Mouse (Mus musculus) bone marrow, adult 2 months (tissue): ENCODE results near the gene Trpm8. TPM values are rescaled to one million over a fixed set of nuclear protein-coding genes. Genes with fewer than 3 reads are reported as not detected.

Source experiments
- H3K27ac ChIP-seq: fragments of 200-500 bp; 2 replicates; pipeline ENCODE4 v1.5.1; 2012; ENCODE audit warnings: low read depth, mild to moderate bottlenecking, control low read depth, inconsistent platforms, low read length; ENCODE audit not compliant: control insufficient read depth, poor library complexity, insufficient read depth
- H3K4me1 ChIP-seq: fragments of 200-500 bp; 2 replicates; pipeline ENCODE4 v1.6.1; 2011; ENCODE audit warnings: low read length; ENCODE audit not compliant: control insufficient read depth, insufficient read depth
- H3K4me3 ChIP-seq: fragments of 200-500 bp; replicated peaks from 2 replicates; pipeline ENCODE3; 2011; ENCODE audit warnings: mild to moderate bottlenecking, low read depth, low read length, control low read depth; ENCODE audit not compliant: control insufficient read depth
- CTCF ChIP-seq: fragments of 200-500 bp; IDR thresholded peaks from 2 replicates; pipeline ENCODE4 v1.5.1; 2011; ENCODE audit warnings: low read length, control low read depth; ENCODE audit not compliant: control insufficient read depth, insufficient read depth
- POLR2A ChIP-seq: fragments of 200-500 bp; IDR thresholded peaks from 2 replicates; pipeline ENCODE4 v1.6.1; 2011; ENCODE audit warnings: low read depth, mild to moderate bottlenecking, control low read depth, low read length, borderline replicate concordance; ENCODE audit not compliant: control insufficient read depth
- WGBS: fragments of 180-500 bp; shearing (Covaris S2); methylation state at CpG from one replicate; pipeline ENCODE4 v1.1.7; 2018; 5-methylcytosine and 5-hydroxymethylcytosine counted together
- polyA plus RNA-seq: library from polyadenylated mRNA; stranded (reverse); fragments of >200 nt; gene quantifications from 2 replicates; pipeline ENCODE4 v1.2.4, GENCODE M21; 2011; ENCODE audit warnings: low replicate concordance; ENCODE audit not compliant: missing spikeins, insufficient read depth, insufficient read length

Gene Trpm8
- polyA plus RNA-seq, 1 experiment: not detected

GRCm38 (mm10) chr1:88434057-88434456 lies 156.6 kb downstream of the Trpm8 start:
- WGBS: 79% methylated on average over 4 of the region's 4 CpGs
- TF ChIP-seq POLR2A (no peak), CTCF (no peak)
- Histone ChIP-seq H3K4me1 (no peaks in the 10 kb centered on the region), H3K4me3 (no peak overlapping the region), H3K27ac (no peak overlapping the region)

DNA sequence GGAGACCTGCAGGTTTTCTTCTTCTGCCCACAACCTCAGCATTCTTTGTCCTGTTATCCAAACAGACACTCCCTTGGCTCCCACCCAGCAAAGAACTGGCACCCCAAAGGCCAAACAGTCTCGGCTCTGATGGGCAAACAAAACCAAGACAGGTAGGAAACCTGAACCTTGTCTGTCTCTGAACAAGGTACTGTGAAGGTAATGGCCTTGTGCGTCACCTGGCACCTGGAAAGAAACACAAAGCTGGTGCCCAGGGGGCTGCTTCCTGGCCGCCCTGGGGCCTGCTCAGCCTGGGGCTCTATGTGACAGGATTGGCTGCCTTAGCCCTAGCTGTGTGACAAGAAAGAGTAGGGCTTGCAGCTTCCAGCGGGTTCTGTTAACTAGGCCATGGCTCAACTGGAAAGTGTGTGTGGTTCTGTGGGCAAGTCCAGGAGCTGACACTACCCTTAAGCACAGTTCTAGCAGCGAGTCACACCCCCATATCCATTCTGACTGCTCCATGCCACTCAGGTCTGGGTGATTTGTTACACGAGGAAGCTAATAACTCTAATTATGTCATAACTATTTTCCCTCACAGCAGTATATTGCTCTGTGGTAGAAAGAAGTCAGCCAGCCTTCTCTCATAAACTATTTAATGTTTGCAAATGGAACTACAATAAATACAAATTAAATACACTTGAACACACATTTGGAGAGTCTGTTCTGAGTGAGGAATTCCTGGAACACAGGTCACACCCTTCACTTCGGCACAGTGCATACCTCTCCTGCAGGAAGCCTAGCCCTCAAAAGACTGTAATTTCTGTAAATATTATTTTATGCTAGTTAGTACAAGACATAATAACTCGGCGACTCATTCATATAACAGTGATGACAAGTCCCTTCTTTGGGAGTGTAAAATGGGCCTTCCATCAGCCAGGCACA lies 160.0 kb downstream of the Trpm8 start:
- Histone ChIP-seq H3K4me1 (no peaks in the 10 kb centered on the region), H3K4me3 (no peak overlapping the region), H3K27ac (no peak overlapping the region)
- WGBS: 75% methylated on average over 9 of the region's 9 CpGs
- TF ChIP-seq POLR2A: no peak
- TF ChIP-seq CTCF: no peak

Other genes with a start within 250 kb of the Trpm8 start
- gene Ugt1a10, start 222.3 kb upstream of the Trpm8 start, polyA plus RNA-seq: not detected in 2 replicates
- not detected in 2 replicates for gene Ugt1a9, start 206.9 kb upstream of the Trpm8 start, polyA plus RNA-seq
- gene Ugt1a8, start 189.8 kb upstream of the Trpm8 start, polyA plus RNA-seq: not detected in 2 replicates
- gene Ugt1a7c, start 182.6 kb upstream of the Trpm8 start, polyA plus RNA-seq: 3.8 TPM in 1 of 2 replicates, not detected in the other
- gene Ugt1a6b, start 174.4 kb upstream of the Trpm8 start, polyA plus RNA-seq: 1.1 and 6.5 TPM in 2 replicates
- gene Ugt1a6a, start 142.9 kb upstream of the Trpm8 start, polyA plus RNA-seq: 1.0 TPM in 1 of 2 replicates, not detected in the other
- 4.0 TPM in 1 of 2 replicates, not detected in the other for gene Ugt1a5, start 111.6 kb upstream of the Trpm8 start, polyA plus RNA-seq
- gene Ugt1a2, start 77.1 kb upstream of the Trpm8 start, polyA plus RNA-seq: 5.8 and 6.3 TPM in 2 replicates
- 10.2 and 12.8 TPM in 2 replicates for gene Dnajb3, start 71.9 kb upstream of the Trpm8 start, polyA plus RNA-seq
- 1.8 TPM in 1 of 2 replicates, not detected in the other for gene Ugt1a1, start 65.7 kb upstream of the Trpm8 start, polyA plus RNA-seq
- 3.9 and 4.5 TPM in 2 replicates for gene Mroh2a, start 50.7 kb upstream of the Trpm8 start, polyA plus RNA-seq
- gene Hjurp, start within 50 bp of the Trpm8 start, polyA plus RNA-seq: 66.8 and 135 TPM in 2 replicates
- 4.0 TPM in 1 of 2 replicates, not detected in the other for gene Spp2, start 129.3 kb downstream of the Trpm8 start, polyA plus RNA-seq
- 0.50 and 2.6 TPM in 2 replicates for gene Glrp1, start 232.4 kb downstream of the Trpm8 start, polyA plus RNA-seq